Mouse (Mus musculus) thymus, postnatal 0 days (tissue): ENCODE data around the gene Tjap1. TPM values are rescaled to one million over a fixed set of nuclear protein-coding genes. Genes with fewer than 3 reads are reported as not detected.
A peak's percentile ranks its signal among the peaks of the same experiment; 100 is the strongest.

Experiments
- DNase-seq: peaks from one replicate; pipeline ENCODE4 v3.0.0-alpha.2; 2015; ENCODE audit warnings: low spot score
- polyA plus RNA-seq: library from polyadenylated mRNA; unstranded; fragments of >200 nt; fragmentation: Nextera tagmentation; extraction: Ambion mirVana; gene quantifications from 2 replicates; pipeline ENCODE4 v1.2.1, GENCODE M21; 2015

Tjap1 gene
- polyA plus RNA-seq, 1 experiment from 2014 or later, result 26.8 TPM

GRCm38 (mm10) chr17:46254106-46254505 is 28.7 kb downstream of the Tjap1 start:
- DNase-seq, result no peak

GRCm38 (mm10) chr17:46253452-46254084 is 29.3 kb downstream of the Tjap1 start, which contains the start of gene Lrrc73:
Gene Lrrc73 (plus strand): TSS chr17:46253531.
- DNase-seq, result peak; percentile 86

- DNase-seq, result peak; percentile 63
Measured at GRCm38 (mm10) chr17:46252571-46253451, 30.0 kb downstream of the Tjap1 start.

- DNase-seq, result no peak
Measured at GRCm38 (mm10) chr17:46251174-46251573, 31.7 kb downstream of the Tjap1 start.

- DNase-seq, result no peak
Measured at GRCm38 (mm10) chr17:46248189-46248522, 34.7 kb downstream of the Tjap1 start.

- DNase-seq, result peak; percentile 94
Measured at GRCm38 (mm10) chr17:46247512-46248188, 35.2 kb downstream of the Tjap1 start, which contains the start of the genes Polr1c and Yipf3. Gene Polr1c (minus strand): TSS chr17:46248054. Gene Yipf3 (plus strand): TSS chr17:46248080.

GRCm38 (mm10) chr17:46244579-46244978 is 38.2 kb downstream of the Tjap1 start:
- no peak for DNase-seq

- DNase-seq, result no peak
Measured at GRCm38 (mm10) chr17:46243624-46244023, 39.2 kb downstream of the Tjap1 start.

GRCm38 (mm10) chr17:46242993-46243392 is 39.8 kb downstream of the Tjap1 start:
- DNase-seq, result no peak

- DNase-seq, result no peak
Measured at GRCm38 (mm10) chr17:46242274-46242673, 40.6 kb downstream of the Tjap1 start.

- DNase-seq, result no peak
Measured at GRCm38 (mm10) chr17:46241471-46241870, 41.4 kb downstream of the Tjap1 start.

- no peak for DNase-seq
Measured at GRCm38 (mm10) chr17:46239516-46240114, 43.2 kb downstream of the Tjap1 start.

- DNase-seq, result no peak
Measured at GRCm38 (mm10) chr17:46237480-46237879, 45.3 kb downstream of the Tjap1 start.

- no peak for DNase-seq
Measured at GRCm38 (mm10) chr17:46237079-46237478, 45.7 kb downstream of the Tjap1 start.

- DNase-seq, result no peak
Measured at GRCm38 (mm10) chr17:46236067-46236466, 46.8 kb downstream of the Tjap1 start.

GRCm38 (mm10) chr17:46227576-46227975 is 55.2 kb downstream of the Tjap1 start:
- DNase-seq, result no peak

- DNase-seq, result no peak
Measured at GRCm38 (mm10) chr17:46221601-46222000, 61.2 kb downstream of the Tjap1 start.

- no peak for DNase-seq
Measured at GRCm38 (mm10) chr17:46210550-46210949, 72.3 kb downstream of the Tjap1 start.
